Mouse (Mus musculus) ES-E14 (cell line): ENCODE results near the gene Lgmn. TPM values are rescaled to one million over a fixed set of nuclear protein-coding genes. Genes with fewer than 3 reads are reported as not detected.

Experiments used
- DNase-seq: peaks from one replicate; pipeline ENCODE4 v3.0.0-alpha.2; 2013; ENCODE audit warnings: low read depth, low spot score
- H3K27ac ChIP-seq: 2 replicates; pipeline ENCODE4 v1.5.1; 2012; ENCODE audit warnings: low read depth, mild to moderate bottlenecking, low read length, moderate library complexity, mixed read lengths; ENCODE audit not compliant: poor library complexity, insufficient read depth, severe bottlenecking
- H3K36me3 ChIP-seq: 2 replicates; pipeline ENCODE4 v1.6.1; 2012; ENCODE audit warnings: mild to moderate bottlenecking, low read length, moderate library complexity, mixed read lengths; ENCODE audit not compliant: control insufficient read depth, poor library complexity, insufficient read depth, severe bottlenecking
- H3K4me1 ChIP-seq, 2 experiments: fragments of 150-350 bp in 1 of 2; sonication (generic) in 1 of 2; 2 replicates each; pipeline ENCODE4 v1.6.1; 2012; ENCODE audit warnings: low read length in 2 of 2, mild to moderate bottlenecking in 1 of 2, mixed read lengths in 1 of 2; ENCODE audit not compliant: control insufficient read depth in 2 of 2, insufficient read depth in 2 of 2, poor library complexity in 1 of 2
- H3K4me3 ChIP-seq, 2 experiments: fragments of 150-350 bp in 1 of 2; sonication (generic) in 1 of 2; 2 replicates each; pipeline ENCODE4 v1.5.1; 2012; ENCODE audit warnings: low read length in 2 of 2, low read depth in 1 of 2, mild to moderate bottlenecking in 1 of 2, mixed read lengths in 1 of 2; ENCODE audit not compliant: insufficient read depth in 1 of 2, poor library complexity in 1 of 2, severe bottlenecking in 1 of 2
- H3K9ac ChIP-seq: 2 replicates; pipeline ENCODE4 v1.6.1; 2012; ENCODE audit warnings: low read depth, mild to moderate bottlenecking, low read length, mixed read lengths; ENCODE audit not compliant: poor library complexity, insufficient read depth, severe bottlenecking
- H3K9me3 ChIP-seq: fragments of 150-350 bp; sonication (generic); 2 replicates; pipeline ENCODE4 v1.6.1; 2012; ENCODE audit warnings: low read depth, mild to moderate bottlenecking, low read length; ENCODE audit not compliant: control insufficient read depth, insufficient read depth
- CHD2 ChIP-seq: IDR thresholded peaks from 2 replicates; pipeline ENCODE4 v1.6.1; 2014; ENCODE audit warnings: mild to moderate bottlenecking, low read depth, low read length, inconsistent platforms
- HCFC1 ChIP-seq: IDR thresholded peaks from 2 replicates; pipeline ENCODE4 v1.6.1; 2012; ENCODE audit warnings: low read length, inconsistent platforms, borderline replicate concordance; ENCODE audit not compliant: insufficient read depth
- MAFK ChIP-seq: IDR thresholded peaks from 2 replicates; pipeline ENCODE4 v1.6.1; 2014; ENCODE audit warnings: mild to moderate bottlenecking, low read depth, low read length, inconsistent platforms; ENCODE audit not compliant: insufficient read depth
- ZC3H11A ChIP-seq: IDR thresholded peaks from 2 replicates; pipeline ENCODE4 v1.6.1; 2012; ENCODE audit warnings: low read depth, mild to moderate bottlenecking, inconsistent platforms, low read length, borderline replicate concordance
- ZNF384 ChIP-seq: IDR thresholded peaks from 2 replicates; pipeline ENCODE4 v1.6.1; 2012; ENCODE audit warnings: low read depth, low read length, inconsistent platforms
- in situ Hi-C, 2 experiments: fragments of 600-800 bp; cut with MboI; formaldehyde crosslinking; loops; one replicate each; pipeline ENCODE4 v1.15.1; 2025; ENCODE audit warnings: low sequenced_read_pairs in 2 of 2, inconsistent platforms in 1 of 2; ENCODE audit not compliant: unreplicated experiment in 2 of 2
- total RNA-seq: library from RNA; depleted of rRNA; stranded (reverse); fragments of 300-350 nt; gene quantifications from 2 replicates; pipeline ENCODE4 v1.2.3, GENCODE M21; 2012

Gene Lgmn
- total RNA-seq, 1 experiment, result 99.1 TPM

- no peak overlapping the region; the same call in 1 of the 2 replicates for H3K9ac ChIP-seq
- TF ChIP-seq ZC3H11A (no peak), ZNF384 (no peak), CHD2 (no peak), MAFK (no peak), HCFC1 (no peak)
- in situ Hi-C loops, result no loop called here
- H3K27ac ChIP-seq, result no peak overlapping the region
- no peaks in the 10 kb centered on the region for H3K36me3 ChIP-seq
- peak overlapping the region; percentile 29 to 56; a peak in 3 of 4 replicates for H3K4me3 ChIP-seq
- no peak for DNase-seq
- H3K4me1 ChIP-seq, result peaks cover 0 to 4% of the 10 kb centered on the region in 2 experiments; a peak in 2 of 4 replicates
- no peaks in the 10 kb centered on the region for H3K9me3 ChIP-seq
Observed at GRCm38 (mm10) chr12:102369488-102370235, 70.0 kb downstream of the Lgmn start.

GRCm38 (mm10) chr12:102368556-102368955 is 71.1 kb downstream of the Lgmn start:
- in situ Hi-C loops, result no loop called here
- Histone ChIP-seq H3K9me3 (no peaks in the 10 kb centered on the region), H3K27ac (no peak overlapping the region), H3K4me3 (no peak overlapping the region), H3K36me3 (no peaks in the 10 kb centered on the region), H3K4me1 (peaks cover 0 to 4% of the 10 kb centered on the region in 2 experiments; a peak in 2 of 4 replicates), H3K9ac (no peak overlapping the region)
- no peak for DNase-seq
- TF ChIP-seq MAFK, result no peak
- TF ChIP-seq HCFC1, result no peak
- no peak for TF ChIP-seq ZNF384
- TF ChIP-seq ZC3H11A, result no peak
- no peak for TF ChIP-seq CHD2

- Histone ChIP-seq H3K4me1 (peaks cover 0 to 4% of the 10 kb centered on the region in 2 experiments; a peak in 2 of 4 replicates), H3K9me3 (no peaks in the 10 kb centered on the region), H3K9ac (no peak overlapping the region), H3K27ac (no peak overlapping the region), H3K4me3 (no peak overlapping the region), H3K36me3 (no peaks in the 10 kb centered on the region)
- in situ Hi-C loops, result no loop called here
- TF ChIP-seq ZC3H11A (no peak), MAFK (no peak), HCFC1 (no peak), ZNF384 (no peak), CHD2 (no peak)
- no peak for DNase-seq
Observed at GRCm38 (mm10) chr12:102368066-102368465, 71.5 kb downstream of the Lgmn start.

- TF ChIP-seq CHD2 (no peak), ZC3H11A (no peak), ZNF384 (no peak), MAFK (no peak), HCFC1 (no peak)
- Histone ChIP-seq H3K36me3 (no peaks in the 10 kb centered on the region), H3K9me3 (no peaks in the 10 kb centered on the region), H3K4me3 (no peak overlapping the region), H3K9ac (no peak overlapping the region), H3K4me1 (peaks cover 0 to 4% of the 10 kb centered on the region in 2 experiments; a peak in 2 of 4 replicates), H3K27ac (no peak overlapping the region)
- no peak for DNase-seq
- in situ Hi-C loops, result no loop called here
Observed at GRCm38 (mm10) chr12:102367075-102367474, 72.5 kb downstream of the Lgmn start.
